Mouse (Mus musculus): ENCODE measurements around the gene Lingo1. TPM values are rescaled to one million over a fixed set of nuclear protein-coding genes. Genes with fewer than 3 reads are reported as not detected.

The Lingo1 gene
- polyA plus RNA-seq (2015; fragmentation: Nextera tagmentation; extraction: Ambion mirVana), result 3.6 and 4.5 TPM in 2 replicates

- ATAC-seq (ENCODE audit: insufficient number of reproducible peaks, low FRiP score, low TSS enrichment, low read depth), result 0 out of 2 replicates have a peak, but pooled peaks have one; percentile 37
- WGBS, result under 1% methylated on average over 76 of the region's 88 CpGs
- H3K9ac ChIP-seq, result 0 out of 2 replicates have a peak within 1 kb of the TSS, but pooled peaks have one; percentile 33
These were observed at the start of gene Lingo1 for GRCm38 (mm10) chr9:56795721-56796655. Gene Lingo1, minus strand, starts transcription at chr9:56796468.

DNA sequence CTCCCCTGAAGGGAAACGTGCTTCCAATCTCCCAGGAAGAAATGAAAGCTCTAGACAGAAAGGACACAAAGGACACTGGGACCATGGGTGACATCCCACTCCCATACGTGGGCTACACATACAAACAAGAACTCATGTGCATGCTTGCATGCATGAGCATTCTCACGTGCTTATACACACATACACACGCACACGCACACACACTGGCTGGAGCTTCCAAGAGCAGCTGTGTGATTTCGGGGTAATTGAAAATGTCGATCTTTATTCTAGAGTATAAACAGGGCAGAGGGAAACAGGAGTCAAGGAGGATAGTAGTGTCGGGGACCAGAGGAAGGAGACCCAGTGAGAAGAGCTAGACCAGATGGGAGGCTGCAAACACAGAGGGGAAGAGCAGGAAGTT lies 48.4 kb upstream of the Lingo1 start:
- peaks cover 4% of the 10 kb centered on the region; the same call in 1 of the 2 replicates for H3K27me3 ChIP-seq
- no peak overlapping the region for H3K27ac ChIP-seq
- no peak for ATAC-seq (ENCODE audit: insufficient number of reproducible peaks, low FRiP score, low TSS enrichment, low read depth)
- H3K4me2 ChIP-seq, result no peak overlapping the region
- no peak overlapping the region for H3K4me3 ChIP-seq
- H3K36me3 ChIP-seq, result no peaks in the 10 kb centered on the region
- peaks cover 25% of the 10 kb centered on the region for H3K4me1 ChIP-seq
- 61% methylated on average over 8 of the region's 8 CpGs for WGBS
- H3K9ac ChIP-seq, result no peak overlapping the region
- no peaks in the 10 kb centered on the region for H3K9me3 ChIP-seq

More at GRCm38 (mm10) chr9:56795721-56796655, at the start of gene Lingo1:
- Histone ChIP-seq H3K36me3 (no peaks in the 10 kb centered on the region), H3K4me2 (peak within 1 kb of the TSS; percentile 99), H3K27me3 (peaks cover 83% of the 10 kb centered on the region), H3K27ac (no peak within 1 kb of the TSS), H3K4me1 (peaks cover 20% of the 10 kb centered on the region), H3K4me3 (peak within 1 kb of the TSS; percentile 50), H3K9me3 (no peaks in the 10 kb centered on the region)

DNA sequence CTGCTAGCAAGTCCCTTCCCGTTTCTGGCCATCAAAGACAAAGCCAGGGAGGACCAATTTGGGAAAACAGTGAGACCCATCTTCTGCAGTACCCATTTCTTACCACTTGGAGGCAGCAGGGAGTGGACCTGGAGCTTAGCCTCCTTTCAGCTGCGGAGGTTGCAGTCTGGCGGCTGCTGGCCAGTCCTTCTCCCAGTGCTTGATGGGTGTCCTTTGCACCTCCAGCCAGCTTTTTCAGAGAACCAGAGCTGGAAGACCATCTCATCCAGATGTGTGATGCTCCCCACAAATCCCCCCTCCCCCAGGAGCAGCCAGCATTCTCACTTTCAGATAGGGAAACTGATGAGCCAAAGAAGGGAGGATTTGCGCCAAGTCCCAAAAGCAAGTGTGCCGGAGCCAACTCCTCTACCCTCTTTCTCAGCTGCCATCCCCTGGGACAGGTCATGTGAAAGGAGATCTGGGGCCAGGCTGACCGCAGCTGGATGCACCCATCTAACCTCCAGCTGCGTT lies 47.5 kb upstream of the Lingo1 start:
- H3K27me3 ChIP-seq, result peaks cover 4% of the 10 kb centered on the region; the same call in 1 of the 2 replicates
- no peak overlapping the region for H3K4me2 ChIP-seq
- H3K27ac ChIP-seq, result no peak overlapping the region
- H3K9me3 ChIP-seq, result no peaks in the 10 kb centered on the region
- no peak overlapping the region for H3K9ac ChIP-seq
- ATAC-seq (ENCODE audit: insufficient number of reproducible peaks, low FRiP score, low TSS enrichment, low read depth), result no peak
- 28% methylated on average over 7 of the region's 7 CpGs for WGBS
- peaks cover 25% of the 10 kb centered on the region for H3K4me1 ChIP-seq
- no peak overlapping the region for H3K4me3 ChIP-seq
- no peaks in the 10 kb centered on the region for H3K36me3 ChIP-seq

DNA sequence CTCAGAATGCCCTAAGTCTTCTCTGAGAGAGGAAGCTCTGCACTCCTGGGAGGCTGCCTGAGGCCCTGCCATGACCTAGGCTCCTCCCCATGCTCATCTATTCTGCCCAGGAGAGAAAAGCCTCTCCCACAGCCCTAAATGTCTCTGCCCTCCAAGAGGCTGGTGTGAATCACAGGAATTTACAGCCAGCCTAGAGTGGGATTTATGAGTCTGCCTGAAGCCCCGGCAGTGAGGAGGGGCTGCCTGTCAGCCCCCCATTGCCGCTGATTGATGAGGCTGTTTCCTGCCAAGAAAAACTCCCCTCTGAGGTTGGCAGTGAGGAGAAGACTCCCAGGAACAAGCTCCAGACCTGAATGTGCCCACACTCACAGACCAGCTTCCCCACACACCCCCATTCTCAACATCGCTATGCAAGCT lies 46.0 kb upstream of the Lingo1 start:
- H3K27ac ChIP-seq, result 0 out of 2 replicates have a peak overlapping the region, but pooled peaks have one; percentile 22
- H3K4me1 ChIP-seq, result peaks cover 25% of the 10 kb centered on the region
- no peak for ATAC-seq (ENCODE audit: insufficient number of reproducible peaks, low FRiP score, low TSS enrichment, low read depth)
- no peak overlapping the region for H3K9ac ChIP-seq
- H3K9me3 ChIP-seq, result no peaks in the 10 kb centered on the region
- H3K4me3 ChIP-seq, result no peak overlapping the region
- H3K36me3 ChIP-seq, result no peaks in the 10 kb centered on the region
- H3K27me3 ChIP-seq, result peaks cover 4% of the 10 kb centered on the region; the same call in 1 of the 2 replicates
- no peak overlapping the region for H3K4me2 ChIP-seq
- 4% methylated on average over 3 of the region's 3 CpGs for WGBS

- no peak overlapping the region for H3K4me2 ChIP-seq
- H3K9ac ChIP-seq, result no peak overlapping the region
- no peaks in the 10 kb centered on the region for H3K9me3 ChIP-seq
- H3K4me1 ChIP-seq, result peaks cover 25% of the 10 kb centered on the region
- H3K4me3 ChIP-seq, result no peak overlapping the region
- H3K36me3 ChIP-seq, result no peaks in the 10 kb centered on the region
- H3K27me3 ChIP-seq, result peaks cover 4% of the 10 kb centered on the region; the same call in 1 of the 2 replicates
- ATAC-seq (ENCODE audit: insufficient number of reproducible peaks, low FRiP score, low TSS enrichment, low read depth), result no peak
- 0 out of 2 replicates have a peak overlapping the region, but pooled peaks have one; percentile 22 for H3K27ac ChIP-seq
These were observed 45.6 kb upstream of the Lingo1 start for GRCm38 (mm10) chr9:56841864-56842263.

- Histone ChIP-seq H3K36me3 (no peaks in the 10 kb centered on the region), H3K27ac (no peak overlapping the region), H3K9me3 (no peaks in the 10 kb centered on the region), H3K4me2 (no peak overlapping the region), H3K9ac (no peak overlapping the region), H3K27me3 (peaks cover 4% of the 10 kb centered on the region; the same call in 1 of the 2 replicates), H3K4me3 (no peak overlapping the region), H3K4me1 (peaks cover 25% of the 10 kb centered on the region)
- 55% methylated on average over 5 of the region's 5 CpGs for WGBS
- no peak for ATAC-seq (ENCODE audit: insufficient number of reproducible peaks, low FRiP score, low TSS enrichment, low read depth)
These were observed 44.5 kb upstream of the Lingo1 start for GRCm38 (mm10) chr9:56840721-56841120.

DNA sequence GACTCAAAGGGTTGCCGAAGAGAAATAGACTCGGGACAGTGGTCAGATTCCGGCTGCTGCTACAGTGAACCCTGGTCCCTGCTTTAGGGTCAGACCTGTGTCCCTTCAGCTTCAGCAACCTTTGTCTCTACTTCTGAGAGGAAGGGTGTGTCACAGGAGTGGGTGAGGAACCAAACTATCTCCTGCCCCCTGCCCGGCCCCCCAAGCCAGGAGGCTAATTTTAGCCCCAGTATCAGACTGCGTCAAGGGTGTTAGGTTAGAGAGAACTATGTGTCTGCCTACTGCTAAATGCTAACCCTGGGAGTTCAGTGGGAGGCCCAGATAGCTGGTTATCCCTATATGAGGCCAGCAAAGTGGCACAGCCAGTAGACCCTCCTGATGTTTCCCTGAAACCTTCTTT lies 38.9 kb upstream of the Lingo1 start:
- Histone ChIP-seq H3K4me1 (peaks cover 12% of the 10 kb centered on the region; the same call in 1 of the 2 replicates), H3K4me2 (no peak overlapping the region), H3K36me3 (no peaks in the 10 kb centered on the region), H3K4me3 (no peak overlapping the region), H3K9ac (no peak overlapping the region), H3K27ac (no peak overlapping the region), H3K27me3 (0 out of 2 replicates have a peak, but pooled peaks cover 6% of the 10 kb centered on the region), H3K9me3 (no peaks in the 10 kb centered on the region)
- 64% methylated on average over 5 of the region's 5 CpGs for WGBS
- ATAC-seq (ENCODE audit: insufficient number of reproducible peaks, low FRiP score, low TSS enrichment, low read depth), result no peak

- H3K9ac ChIP-seq, result no peak overlapping the region
- H3K4me3 ChIP-seq, result no peak overlapping the region
- no peak overlapping the region for H3K4me2 ChIP-seq
- ATAC-seq (ENCODE audit: insufficient number of reproducible peaks, low FRiP score, low TSS enrichment, low read depth), result peak; percentile 50; the same call in 1 of the 2 replicates
- 0 out of 2 replicates have a peak, but pooled peaks cover 6% of the 10 kb centered on the region for H3K27me3 ChIP-seq
- H3K9me3 ChIP-seq, result no peaks in the 10 kb centered on the region
- no peaks in the 10 kb centered on the region for H3K36me3 ChIP-seq
- 21% methylated on average over 6 of the region's 6 CpGs for WGBS
- H3K4me1 ChIP-seq, result peaks cover 15% of the 10 kb centered on the region; the same call in 1 of the 2 replicates
- no peak overlapping the region for H3K27ac ChIP-seq
These were observed 36.6 kb upstream of the Lingo1 start for GRCm38 (mm10) chr9:56832900-56833299.

GRCm38 (mm10) chr9:56831904-56832303 lies 35.6 kb upstream of the Lingo1 start:
- ATAC-seq (ENCODE audit: insufficient number of reproducible peaks, low FRiP score, low TSS enrichment, low read depth), result no peak
- H3K9me3 ChIP-seq, result no peaks in the 10 kb centered on the region
- H3K9ac ChIP-seq, result no peak overlapping the region
- no peak overlapping the region for H3K27ac ChIP-seq
- peaks cover 15% of the 10 kb centered on the region; the same call in 1 of the 2 replicates for H3K4me1 ChIP-seq
- peaks cover 6% of the 10 kb centered on the region; the same call in 1 of the 2 replicates for H3K27me3 ChIP-seq
- no peak overlapping the region for H3K4me2 ChIP-seq
- H3K4me3 ChIP-seq, result no peak overlapping the region
- 84% methylated on average over 3 of the region's 3 CpGs for WGBS
- H3K36me3 ChIP-seq, result no peaks in the 10 kb centered on the region

DNA sequence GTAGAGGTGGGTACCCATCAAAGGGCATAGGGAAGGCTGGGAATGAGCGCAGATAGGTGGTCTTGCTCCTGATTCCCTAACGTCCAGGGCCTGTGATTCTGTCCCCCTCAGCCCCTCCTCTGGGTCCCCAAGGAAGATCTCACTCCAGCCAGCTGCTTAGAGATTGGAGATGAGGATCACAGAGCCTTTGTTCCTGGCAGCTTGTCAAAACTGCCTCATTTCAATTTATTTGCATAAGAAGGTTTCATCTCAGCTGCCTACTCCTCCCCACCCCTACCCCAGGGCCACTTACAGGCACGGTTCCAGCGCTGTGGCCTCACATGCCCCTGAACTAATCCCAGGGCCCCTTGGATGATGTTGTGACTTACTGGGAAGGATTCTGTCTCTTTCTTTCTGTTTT lies 33.9 kb upstream of the Lingo1 start:
- peaks cover 24% of the 10 kb centered on the region for H3K4me1 ChIP-seq
- 39% methylated on average over 4 of the region's 4 CpGs for WGBS
- H3K27me3 ChIP-seq, result peaks cover 19% of the 10 kb centered on the region; the same call in 1 of the 2 replicates

GRCm38 (mm10) chr9:56828841-56829240 lies 32.6 kb upstream of the Lingo1 start:
- Histone ChIP-seq H3K4me3 (no peak overlapping the region), H3K36me3 (no peaks in the 10 kb centered on the region), H3K27ac (no peak overlapping the region), H3K9ac (no peak overlapping the region), H3K4me2 (no peak overlapping the region), H3K9me3 (no peaks in the 10 kb centered on the region), H3K4me1 (peaks cover 29% of the 10 kb centered on the region), H3K27me3 (peaks cover 19% of the 10 kb centered on the region; the same call in 1 of the 2 replicates)
- ATAC-seq (ENCODE audit: insufficient number of reproducible peaks, low FRiP score, low TSS enrichment, low read depth), result no peak
- WGBS, result 73% methylated on average over 6 of the region's 6 CpGs

More for the DNA sequence above, 33.9 kb upstream of the Lingo1 start:
- Histone ChIP-seq H3K27ac (no peak overlapping the region), H3K4me2 (no peak overlapping the region), H3K9me3 (no peaks in the 10 kb centered on the region), H3K4me3 (no peak overlapping the region), H3K36me3 (no peaks in the 10 kb centered on the region), H3K9ac (no peak overlapping the region)
- no peak for ATAC-seq (ENCODE audit: insufficient number of reproducible peaks, low FRiP score, low TSS enrichment, low read depth)

- Histone ChIP-seq H3K9me3 (no peaks in the 10 kb centered on the region), H3K4me3 (no peak overlapping the region), H3K27me3 (peaks cover 16% of the 10 kb centered on the region; the same call in 1 of the 2 replicates), H3K9ac (no peak overlapping the region), H3K27ac (no peak overlapping the region), H3K4me1 (peaks cover 26% of the 10 kb centered on the region), H3K4me2 (no peak overlapping the region), H3K36me3 (no peaks in the 10 kb centered on the region)
- no peak for ATAC-seq (ENCODE audit: insufficient number of reproducible peaks, low FRiP score, low TSS enrichment, low read depth)
- 41% methylated on average over 9 of the region's 9 CpGs for WGBS
These were observed 31.9 kb upstream of the Lingo1 start for GRCm38 (mm10) chr9:56828146-56828545.

Measured in limb, embryonic 15.5 days (tissue).